Mouse (Mus musculus): ENCODE data around the gene Syne3. TPM values are rescaled to one million over a fixed set of nuclear protein-coding genes. Genes with fewer than 3 reads are reported as not detected.

The Syne3 gene
- total and polyA plus RNA-seq, 2 experiments from 2014 or later = 1.8 to 5.0 TPM

DNA sequence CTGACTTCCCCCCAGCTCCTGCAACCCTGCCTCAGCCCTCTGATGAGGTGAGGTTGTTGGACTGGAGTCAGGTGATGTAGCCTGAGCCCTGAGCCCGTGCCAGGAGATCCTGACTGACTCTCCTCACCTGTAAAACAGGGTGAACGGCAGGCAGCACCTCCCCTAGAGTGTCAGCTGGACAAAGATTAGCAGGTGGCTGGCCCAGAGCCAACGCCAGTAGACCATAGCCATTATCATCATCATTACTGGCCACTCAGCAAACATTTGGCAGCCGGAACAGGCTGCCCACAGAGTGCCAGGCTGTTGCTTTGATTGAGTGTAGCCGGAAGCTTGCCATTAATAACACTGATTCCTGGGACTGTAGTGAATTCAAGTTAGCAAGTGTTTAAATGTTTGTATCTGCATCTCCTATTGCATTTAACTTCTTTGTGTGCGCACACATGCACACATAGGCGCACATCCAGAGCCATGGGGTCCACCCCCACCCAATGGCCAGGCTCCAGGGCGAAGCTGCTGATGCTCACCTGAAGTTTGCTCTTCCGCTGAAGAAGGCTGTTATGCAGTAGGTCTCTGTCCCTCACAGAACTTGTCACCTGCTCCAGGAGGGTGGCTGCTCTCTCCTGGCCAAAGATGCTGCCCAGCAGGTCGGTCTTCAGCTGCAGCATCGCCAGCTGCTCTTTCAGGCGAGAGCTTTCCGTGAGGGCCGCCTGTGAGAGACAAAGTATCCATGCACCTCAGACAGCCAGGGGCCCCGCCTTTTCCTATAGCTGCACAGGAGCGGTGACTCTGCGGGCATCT lies 54.4 kb downstream of the Syne3 start:
- no peak for DNase-seq (ENCODE audit: low spot score)

DNA sequence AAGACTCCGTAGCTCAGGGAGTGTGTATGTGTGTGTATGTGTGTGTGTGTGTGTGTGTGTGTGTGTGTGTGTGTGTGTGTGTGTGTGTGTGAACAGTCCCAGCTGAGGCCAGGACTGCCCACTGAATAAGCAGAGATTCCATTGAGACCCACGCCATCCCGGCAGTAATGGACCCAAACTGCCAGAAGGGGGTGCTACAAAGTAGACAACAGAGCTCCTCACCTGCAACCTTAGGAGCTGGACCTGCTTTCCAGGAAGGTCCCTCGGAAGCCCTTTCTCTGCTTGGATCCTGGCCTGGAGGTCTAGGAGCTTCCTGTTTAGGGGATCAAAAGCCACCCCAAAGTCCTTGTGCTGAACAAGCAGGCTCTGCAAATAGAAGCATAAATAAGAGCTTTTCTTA lies 55.7 kb downstream of the Syne3 start:
- Histone ChIP-seq H3K4me1 (ENCODE audit: control insufficient read depth, insufficient read depth) (peaks cover 4% of the 10 kb centered on the region; the same call in 1 of the 2 replicates), H3K9me3 (replicated peaks; ENCODE audit: control insufficient read depth, low read length) (no peaks in the 10 kb centered on the region), H3K9ac (replicated peaks; ENCODE audit: low read depth, low read length) (no peak overlapping the region), H3K27me3 (ENCODE audit: control insufficient read depth, insufficient read depth, low read length) (no peaks in the 10 kb centered on the region), H3K4me3 (ENCODE audit: low read depth, low read length) (no peak overlapping the region), H3K36me3 (replicated peaks; ENCODE audit: control insufficient read depth, insufficient read depth, low read length) (peaks cover 5% of the 10 kb centered on the region; the same call in 1 of the 2 replicates), H3K27ac (ENCODE audit: low read depth) (no peak overlapping the region), H3K4me2 (ENCODE audit: low read depth, low read length) (no peak overlapping the region)
- ATAC-seq (ENCODE audit: insufficient read depth, low read depth) (no peak), DNase-seq (ENCODE audit: low spot score) (peak; percentile 32)
- WGBS = 34% methylated on average over 4 of the region's 4 CpGs
- TF ChIP-seq EP300 (IDR thresholded peaks at IDR 0.05; ENCODE audit: low read depth) (no peak), CTCF (IDR thresholded peaks at IDR 0.05; ENCODE audit: low read depth) (peak; percentile 65)

More for the DNA sequence above, 54.4 kb downstream of the Syne3 start:
- no peak for TF ChIP-seq CTCF (IDR thresholded peaks at IDR 0.05; ENCODE audit: low read depth)
- TF ChIP-seq EP300 (IDR thresholded peaks at IDR 0.05; ENCODE audit: low read depth) = no peak
- peak; percentile 40 for ATAC-seq (ENCODE audit: insufficient read depth, low read depth)
- H3K9ac ChIP-seq (replicated peaks; ENCODE audit: low read depth, low read length) = no peak overlapping the region
- H3K27me3 ChIP-seq (ENCODE audit: control insufficient read depth, insufficient read depth, low read length) = no peaks in the 10 kb centered on the region
- no peak overlapping the region for H3K4me3 ChIP-seq (ENCODE audit: low read depth, low read length)
- 56% methylated on average over 17 of the region's 17 CpGs for WGBS
- peaks cover 4% of the 10 kb centered on the region; the same call in 1 of the 2 replicates for H3K4me1 ChIP-seq (ENCODE audit: control insufficient read depth, insufficient read depth)
- peaks cover 5% of the 10 kb centered on the region; the same call in 1 of the 2 replicates for H3K36me3 ChIP-seq (replicated peaks; ENCODE audit: control insufficient read depth, insufficient read depth, low read length)
- H3K4me2 ChIP-seq (ENCODE audit: low read depth, low read length) = no peak overlapping the region
- H3K27ac ChIP-seq (ENCODE audit: low read depth) = no peak overlapping the region
- H3K9me3 ChIP-seq (replicated peaks; ENCODE audit: control insufficient read depth, low read length) = no peaks in the 10 kb centered on the region

- WGBS = 18% methylated on average over 5 of the region's 5 CpGs
- peak; percentile 76 for ATAC-seq (ENCODE audit: insufficient read depth, low read depth)
- peaks cover 5% of the 10 kb centered on the region for H3K36me3 ChIP-seq (replicated peaks; ENCODE audit: control insufficient read depth, insufficient read depth, low read length)
Measured at GRCm38 (mm10) chr12:104952458-104952857, 57.2 kb downstream of the Syne3 start.

DNA sequence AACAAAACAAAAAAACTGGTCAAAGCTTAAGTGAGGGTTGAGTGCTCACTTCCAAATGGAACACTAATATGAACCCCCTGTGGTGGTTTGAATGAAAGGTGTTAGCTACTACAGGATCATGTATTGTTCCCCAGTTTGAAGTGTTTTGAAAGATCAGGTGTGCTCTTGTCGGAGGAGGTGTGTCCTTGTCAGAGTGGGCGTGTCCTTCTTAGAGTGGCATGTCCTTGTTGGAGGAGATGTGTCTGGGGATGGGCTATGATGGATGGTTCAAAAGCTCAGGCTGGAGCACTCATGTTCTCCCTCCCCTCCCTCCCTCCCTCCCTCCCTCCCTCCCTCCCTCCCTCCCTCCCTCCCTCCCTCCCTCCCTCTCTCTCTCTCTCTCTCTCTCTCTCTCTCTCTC lies 61.7 kb downstream of the Syne3 start:
- H3K9me3 ChIP-seq (replicated peaks; ENCODE audit: control insufficient read depth, low read length) = no peaks in the 10 kb centered on the region
- H3K36me3 ChIP-seq (replicated peaks; ENCODE audit: control insufficient read depth, insufficient read depth, low read length) = peaks cover 31% of the 10 kb centered on the region
- no peak for DNase-seq (ENCODE audit: low spot score)
- H3K4me2 ChIP-seq (ENCODE audit: low read depth, low read length) = no peak overlapping the region
- WGBS = 79% methylated on average over 2 of the region's 2 CpGs
- no peak overlapping the region for H3K27ac ChIP-seq (ENCODE audit: low read depth)
- no peak overlapping the region for H3K9ac ChIP-seq (replicated peaks; ENCODE audit: low read depth, low read length)
- H3K4me1 ChIP-seq (ENCODE audit: control insufficient read depth, insufficient read depth) = no peaks in the 10 kb centered on the region
- ATAC-seq (ENCODE audit: insufficient read depth, low read depth) = no peak
- no peaks in the 10 kb centered on the region for H3K27me3 ChIP-seq (ENCODE audit: control insufficient read depth, insufficient read depth, low read length)
- TF ChIP-seq CTCF (IDR thresholded peaks at IDR 0.05; ENCODE audit: low read depth) = no peak
- no peak for TF ChIP-seq EP300 (IDR thresholded peaks at IDR 0.05; ENCODE audit: low read depth)
- no peak overlapping the region for H3K4me3 ChIP-seq (ENCODE audit: low read depth, low read length)

More at GRCm38 (mm10) chr12:104952458-104952857, 57.2 kb downstream of the Syne3 start:
- no peak overlapping the region for H3K4me3 ChIP-seq (ENCODE audit: low read depth, low read length)
- H3K4me1 ChIP-seq (ENCODE audit: control insufficient read depth, insufficient read depth) = peaks cover 4% of the 10 kb centered on the region; the same call in 1 of the 2 replicates
- DNase-seq (ENCODE audit: low spot score) = peak; percentile 44
- no peak overlapping the region for H3K9ac ChIP-seq (replicated peaks; ENCODE audit: low read depth, low read length)
- peak; percentile 93 for TF ChIP-seq CTCF (IDR thresholded peaks at IDR 0.05; ENCODE audit: low read depth)
- TF ChIP-seq EP300 (IDR thresholded peaks at IDR 0.05; ENCODE audit: low read depth) = no peak
- H3K27me3 ChIP-seq (ENCODE audit: control insufficient read depth, insufficient read depth, low read length) = no peaks in the 10 kb centered on the region
- H3K9me3 ChIP-seq (replicated peaks; ENCODE audit: control insufficient read depth, low read length) = no peaks in the 10 kb centered on the region
- H3K4me2 ChIP-seq (ENCODE audit: low read depth, low read length) = no peak overlapping the region
- no peak overlapping the region for H3K27ac ChIP-seq (ENCODE audit: low read depth)

DNA sequence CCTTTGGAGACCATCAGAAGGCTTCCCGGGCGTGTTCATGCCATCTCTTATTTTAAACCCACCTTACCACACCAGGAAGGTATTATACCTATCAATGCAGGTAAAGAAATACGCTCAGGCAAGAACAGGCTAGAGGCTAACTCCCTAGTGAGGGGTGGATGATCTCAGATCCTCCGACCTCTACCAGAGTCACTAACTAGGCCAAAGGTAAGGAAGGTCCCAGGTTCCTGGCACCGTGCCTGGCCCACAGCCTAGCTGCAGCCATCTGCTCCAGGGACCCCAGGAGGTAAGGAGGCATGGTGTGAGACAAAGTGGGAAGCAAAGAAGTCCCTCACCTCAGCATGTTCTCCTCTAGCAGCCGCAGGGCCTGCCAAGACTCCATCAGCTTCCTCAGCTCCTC lies 63.4 kb downstream of the Syne3 start:
- Histone ChIP-seq H3K9ac (replicated peaks; ENCODE audit: low read depth, low read length) (no peak overlapping the region), H3K9me3 (replicated peaks; ENCODE audit: control insufficient read depth, low read length) (no peaks in the 10 kb centered on the region), H3K27ac (ENCODE audit: low read depth) (no peak overlapping the region), H3K4me1 (ENCODE audit: control insufficient read depth, insufficient read depth) (no peaks in the 10 kb centered on the region), H3K4me3 (ENCODE audit: low read depth, low read length) (no peak overlapping the region), H3K4me2 (ENCODE audit: low read depth, low read length) (no peak overlapping the region), H3K27me3 (ENCODE audit: control insufficient read depth, insufficient read depth, low read length) (no peaks in the 10 kb centered on the region), H3K36me3 (replicated peaks; ENCODE audit: control insufficient read depth, insufficient read depth, low read length) (peaks cover 42% of the 10 kb centered on the region)
- no peak for ATAC-seq (ENCODE audit: insufficient read depth, low read depth)
- no peak for DNase-seq (ENCODE audit: low spot score)
- 82% methylated on average over 6 of the region's 6 CpGs for WGBS
- TF ChIP-seq CTCF (IDR thresholded peaks at IDR 0.05; ENCODE audit: low read depth) (no peak), EP300 (IDR thresholded peaks at IDR 0.05; ENCODE audit: low read depth) (no peak)

All from heart, postnatal 0 days (tissue).